Mouse (Mus musculus) hindbrain, embryonic 12.5 days (tissue): Measurements from ENCODE around the gene Sox5. TPM values are rescaled to one million over a fixed set of nuclear protein-coding genes. Genes with fewer than 3 reads are reported as not detected.

Experiments
- ATAC-seq: fragments of 200-750 bp; cut with Nextera tagmentation; 2 replicates; pipeline ENCODE4 v1.8.0; 2017; ENCODE audit warnings: moderate TSS enrichment; ENCODE audit not compliant: low FRiP score
- H3K27ac ChIP-seq: fragments of 300-500 bp; sonication (generic); 2 replicates; pipeline ENCODE4 v1.5.1; 2016; ENCODE audit warnings: mild to moderate bottlenecking
- H3K27me3 ChIP-seq: fragments of 300-500 bp; sonication (generic); 2 replicates; pipeline ENCODE4 v1.6.1; 2016; ENCODE audit warnings: mild to moderate bottlenecking
- H3K36me3 ChIP-seq: fragments of 300-500 bp; sonication (generic); 2 replicates; pipeline ENCODE4 v1.6.1; 2016; ENCODE audit warnings: mild to moderate bottlenecking
- H3K4me1 ChIP-seq: fragments of 300-500 bp; sonication (generic); 2 replicates; pipeline ENCODE4 v1.6.1; 2016
- H3K4me2 ChIP-seq: fragments of 300-500 bp; sonication (generic); replicated peaks from 2 replicates; pipeline ENCODE4 v1.6.1; 2016; ENCODE audit warnings: mild to moderate bottlenecking
- H3K4me3 ChIP-seq: fragments of 300-500 bp; sonication (generic); 2 replicates; pipeline ENCODE4 v1.5.1; 2016; ENCODE audit warnings: mild to moderate bottlenecking
- H3K9ac ChIP-seq: fragments of 300-500 bp; sonication (generic); 2 replicates; pipeline ENCODE4 v1.6.1; 2016; ENCODE audit warnings: mild to moderate bottlenecking, moderate library complexity
- H3K9me3 ChIP-seq: fragments of 300-500 bp; sonication (generic); replicated peaks from 2 replicates; pipeline ENCODE4 v1.6.1; 2016; ENCODE audit warnings: mild to moderate bottlenecking
- WGBS: fragments of 180-500 bp; shearing (Covaris S2); methylation state at CpG from one replicate; pipeline ENCODE4 v1.1.7; 2016; 5-methylcytosine and 5-hydroxymethylcytosine counted together
- polyA plus RNA-seq: library from polyadenylated mRNA; unstranded; fragments of >200 nt; fragmentation: Nextera tagmentation; extraction: Ambion mirVana; gene quantifications from 2 replicates; pipeline ENCODE4 v1.2.1, GENCODE M21; 2016

Gene Sox5
- polyA plus RNA-seq, 1 experiment from 2014 or later, result 49.1 TPM

- Histone ChIP-seq H3K9ac (no peak overlapping the region), H3K4me2 (no peak overlapping the region), H3K4me1 (peaks cover 5% of the 10 kb centered on the region; the same call in 1 of the 2 replicates), H3K4me3 (no peak overlapping the region), H3K27me3 (no peaks in the 10 kb centered on the region), H3K36me3 (no peaks in the 10 kb centered on the region), H3K9me3 (no peaks in the 10 kb centered on the region), H3K27ac (no peak overlapping the region)
- 65% methylated on average over 11 of the region's 11 CpGs for whole genome bisulfite sequencing
- ATAC-seq, result no peak
Observed at GRCm38 (mm10) chr6:144523479-144523878, 258.3 kb downstream of the Sox5 start.

GRCm38 (mm10) chr6:144518811-144519210, 263.0 kb downstream of the Sox5 start:
- H3K4me2 ChIP-seq, result no peak overlapping the region
- peaks cover 11% of the 10 kb centered on the region for H3K4me1 ChIP-seq
- no peaks in the 10 kb centered on the region for H3K9me3 ChIP-seq

DNA sequence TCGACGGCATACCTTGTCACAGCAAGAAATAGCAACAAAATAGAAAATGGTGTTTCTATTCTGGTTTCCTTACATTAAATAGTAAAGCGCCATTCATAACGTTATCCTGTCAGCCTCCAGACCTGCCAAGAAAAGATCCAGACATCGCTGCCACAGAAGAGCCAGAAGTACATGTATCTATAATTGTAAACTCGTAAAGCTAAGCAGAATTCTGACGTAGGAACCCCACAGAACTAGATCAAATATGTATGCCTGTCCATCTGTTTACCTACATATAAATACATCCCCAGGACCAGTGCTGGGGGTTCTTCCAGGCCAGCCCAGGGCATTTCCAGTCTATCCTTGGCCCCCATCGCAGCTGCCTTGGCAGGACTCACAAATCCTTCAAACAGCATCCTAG, 265.9 kb downstream of the Sox5 start:
- ATAC-seq, result no peak
- no peaks in the 10 kb centered on the region for H3K36me3 ChIP-seq
- peaks cover 12% of the 10 kb centered on the region for H3K4me1 ChIP-seq
- H3K9ac ChIP-seq, result no peak overlapping the region
- WGBS, result 95% methylated on average over 8 of the region's 8 CpGs
- no peak overlapping the region for H3K4me2 ChIP-seq
- 0 out of 2 replicates have a peak, but pooled peaks cover 6% of the 10 kb centered on the region for H3K27me3 ChIP-seq
- H3K27ac ChIP-seq, result no peak overlapping the region
- no peaks in the 10 kb centered on the region for H3K9me3 ChIP-seq
- no peak overlapping the region for H3K4me3 ChIP-seq

More at GRCm38 (mm10) chr6:144518811-144519210, 263.0 kb downstream of the Sox5 start:
- H3K4me3 ChIP-seq, result no peak overlapping the region
- 0 out of 2 replicates have a peak, but pooled peaks cover 6% of the 10 kb centered on the region for H3K27me3 ChIP-seq
- no peak overlapping the region for H3K9ac ChIP-seq
- H3K36me3 ChIP-seq, result no peaks in the 10 kb centered on the region
- no peak for ATAC-seq
- H3K27ac ChIP-seq, result no peak overlapping the region
- WGBS, result 91% methylated on average over 2 of the region's 2 CpGs

GRCm38 (mm10) chr6:144513761-144514160, 268.0 kb downstream of the Sox5 start:
- 68% methylated on average over 8 of the region's 8 CpGs for WGBS
- no peak for ATAC-seq
- H3K9ac ChIP-seq, result no peak overlapping the region
- no peaks in the 10 kb centered on the region for H3K9me3 ChIP-seq
- peaks cover 12% of the 10 kb centered on the region for H3K4me1 ChIP-seq
- H3K4me3 ChIP-seq, result no peak overlapping the region
- H3K27me3 ChIP-seq, result 0 out of 2 replicates have a peak, but pooled peaks cover 6% of the 10 kb centered on the region
- H3K4me2 ChIP-seq, result no peak overlapping the region
- no peaks in the 10 kb centered on the region for H3K36me3 ChIP-seq
- H3K27ac ChIP-seq, result no peak overlapping the region

DNA sequence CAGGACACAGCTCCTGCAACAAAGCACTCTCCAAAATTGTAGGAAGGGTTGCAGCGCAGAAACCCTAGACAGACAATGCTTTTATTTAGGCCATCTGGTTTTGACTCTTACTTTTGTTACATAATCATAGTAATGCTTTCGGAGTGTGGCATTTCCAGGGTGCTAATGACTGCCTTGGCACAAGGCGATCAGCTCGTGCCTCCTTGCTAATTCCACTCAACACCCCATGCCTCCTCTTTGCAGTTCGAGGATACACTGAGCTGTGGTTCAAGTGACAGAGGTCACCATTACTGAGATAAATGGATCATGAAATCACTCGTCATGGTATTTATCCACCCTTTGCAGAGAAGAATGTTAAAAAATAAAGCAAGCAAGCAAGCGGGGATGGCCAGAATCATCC, 269.9 kb downstream of the Sox5 start:
- H3K27ac ChIP-seq, result no peak overlapping the region
- H3K4me1 ChIP-seq, result peaks cover 12% of the 10 kb centered on the region
- 0 out of 2 replicates have a peak, but pooled peaks cover 6% of the 10 kb centered on the region for H3K27me3 ChIP-seq
- H3K9ac ChIP-seq, result no peak overlapping the region
- no peaks in the 10 kb centered on the region for H3K9me3 ChIP-seq
- H3K4me3 ChIP-seq, result no peak overlapping the region
- no peaks in the 10 kb centered on the region for H3K36me3 ChIP-seq
- no peak for ATAC-seq
- 60% methylated on average over 7 of the region's 7 CpGs for WGBS
- no peak overlapping the region for H3K4me2 ChIP-seq

DNA sequence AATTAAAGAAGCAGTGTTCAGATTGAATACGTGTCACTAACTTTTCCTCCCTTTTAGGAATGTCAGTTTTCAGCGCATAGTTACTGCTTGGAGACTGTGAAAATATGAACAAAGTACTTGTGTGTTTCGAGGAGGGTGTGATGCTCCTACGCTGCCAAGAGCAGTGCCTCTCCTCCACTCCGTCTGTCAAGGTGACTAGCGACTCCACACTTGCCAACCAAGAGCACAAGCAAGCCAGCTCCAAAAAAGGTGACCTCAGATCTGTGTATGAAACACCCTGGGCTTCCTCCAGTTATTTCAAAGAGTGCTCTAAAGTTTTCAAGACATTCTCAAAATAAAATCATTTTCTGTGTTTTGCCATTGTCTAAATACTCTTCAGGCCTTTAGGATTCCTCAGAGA, 271.6 kb downstream of the Sox5 start:
- Histone ChIP-seq H3K36me3 (no peaks in the 10 kb centered on the region), H3K4me1 (peaks cover 12% of the 10 kb centered on the region), H3K4me3 (no peak overlapping the region), H3K27ac (no peak overlapping the region), H3K27me3 (0 out of 2 replicates have a peak, but pooled peaks cover 3% of the 10 kb centered on the region), H3K9ac (no peak overlapping the region), H3K4me2 (no peak overlapping the region), H3K9me3 (no peaks in the 10 kb centered on the region)
- WGBS, result 87% methylated on average over 6 of the region's 6 CpGs
- ATAC-seq, result no peak

GRCm38 (mm10) chr6:144504197-144504551, 277.6 kb downstream of the Sox5 start:
- peaks cover 12% of the 10 kb centered on the region; the same call in 1 of the 2 replicates for H3K4me1 ChIP-seq
- H3K9me3 ChIP-seq, result no peaks in the 10 kb centered on the region
- H3K27me3 ChIP-seq, result no peaks in the 10 kb centered on the region
- H3K9ac ChIP-seq, result no peak overlapping the region
- H3K36me3 ChIP-seq, result no peaks in the 10 kb centered on the region
- H3K4me2 ChIP-seq, result no peak overlapping the region
- 74% methylated on average over 5 of the region's 5 CpGs for WGBS
- no peak for ATAC-seq
- no peak overlapping the region for H3K4me3 ChIP-seq
- H3K27ac ChIP-seq, result peak overlapping the region; percentile 50; the same call in 1 of the 2 replicates

- H3K4me2 ChIP-seq, result no peak overlapping the region
- H3K36me3 ChIP-seq, result no peaks in the 10 kb centered on the region
- H3K9me3 ChIP-seq, result no peaks in the 10 kb centered on the region
- no peaks in the 10 kb centered on the region for H3K27me3 ChIP-seq
- peak; percentile 58; the same call in 1 of the 2 replicates for ATAC-seq
- WGBS, result 45% methylated on average over 11 of the region's 11 CpGs
- H3K27ac ChIP-seq, result peak overlapping the region; percentile 50; the same call in 1 of the 2 replicates
- peaks cover 12% of the 10 kb centered on the region; the same call in 1 of the 2 replicates for H3K4me1 ChIP-seq
- no peak overlapping the region for H3K4me3 ChIP-seq
- H3K9ac ChIP-seq, result no peak overlapping the region
Observed at GRCm38 (mm10) chr6:144503399-144504196, 278.2 kb downstream of the Sox5 start.

DNA sequence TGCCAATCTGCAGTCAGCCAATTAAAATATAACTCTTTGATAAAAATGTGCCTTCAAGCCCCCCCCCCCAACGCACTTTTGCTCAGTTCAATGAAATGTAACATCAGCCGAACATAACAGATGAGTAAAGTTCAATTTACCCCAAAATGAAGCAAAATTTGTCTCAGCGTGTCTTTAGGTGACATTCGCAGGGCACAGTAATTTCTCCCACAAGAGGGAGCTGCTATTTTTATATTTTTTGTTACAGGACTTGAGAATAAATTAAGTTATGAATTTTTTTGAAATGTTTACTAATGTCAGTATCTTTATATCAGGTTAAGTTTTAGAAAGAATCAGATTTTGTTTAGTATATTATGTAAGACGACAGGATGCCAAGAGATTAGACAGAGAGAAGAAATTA, 280.3 kb downstream of the Sox5 start:
- H3K27me3 ChIP-seq, result no peaks in the 10 kb centered on the region
- no peaks in the 10 kb centered on the region for H3K9me3 ChIP-seq
- H3K36me3 ChIP-seq, result no peaks in the 10 kb centered on the region
- WGBS, result 88% methylated on average over 5 of the region's 5 CpGs
- no peak overlapping the region for H3K4me2 ChIP-seq
- H3K4me3 ChIP-seq, result no peak overlapping the region
- H3K4me1 ChIP-seq, result peaks cover 12% of the 10 kb centered on the region; the same call in 1 of the 2 replicates
- H3K27ac ChIP-seq, result no peak overlapping the region
- no peak overlapping the region for H3K9ac ChIP-seq
- ATAC-seq, result no peak

GRCm38 (mm10) chr6:144498177-144498576, 283.6 kb downstream of the Sox5 start:
- Histone ChIP-seq H3K9me3 (no peaks in the 10 kb centered on the region), H3K4me3 (no peak overlapping the region), H3K27me3 (no peaks in the 10 kb centered on the region), H3K9ac (no peak overlapping the region), H3K27ac (no peak overlapping the region), H3K4me2 (no peak overlapping the region), H3K4me1 (peaks cover 3% of the 10 kb centered on the region; the same call in 1 of the 2 replicates), H3K36me3 (no peaks in the 10 kb centered on the region)
- 94% methylated on average over 5 of the region's 5 CpGs for WGBS
- ATAC-seq, result no peak

DNA sequence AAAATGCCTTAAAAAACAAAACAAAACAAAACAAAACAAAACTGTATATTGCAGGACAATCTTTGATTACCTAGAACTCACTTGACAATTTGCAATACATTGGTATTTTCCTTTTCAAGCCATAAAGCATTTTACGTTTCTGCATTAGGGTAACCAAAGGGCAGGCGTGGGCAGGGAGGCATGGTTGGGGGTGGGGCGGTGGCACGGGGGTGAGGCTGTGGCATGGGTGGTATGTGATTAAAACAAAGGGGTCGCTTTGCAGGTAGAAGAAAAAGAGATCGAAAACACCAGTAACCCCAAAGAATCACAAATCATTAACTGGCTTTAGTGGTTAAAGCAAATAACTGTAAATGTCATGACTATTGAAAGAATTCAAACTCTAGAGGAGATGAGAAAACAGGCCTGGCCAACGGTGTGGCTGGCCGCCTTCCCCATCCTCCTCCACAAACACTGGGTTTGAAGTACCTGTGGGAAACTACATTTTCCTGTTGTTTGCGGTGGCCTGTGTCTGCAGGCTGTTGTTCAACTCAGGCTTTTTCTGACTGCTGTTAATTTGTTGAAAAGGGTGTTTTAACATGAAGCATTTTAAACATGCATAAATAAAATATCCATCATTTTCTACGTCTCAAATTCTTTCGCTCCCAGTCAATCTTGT, 289.9 kb downstream of the Sox5 start:
- Histone ChIP-seq H3K4me1 (no peaks in the 10 kb centered on the region), H3K36me3 (no peaks in the 10 kb centered on the region), H3K9ac (no peak overlapping the region), H3K9me3 (peaks cover 13% of the 10 kb centered on the region), H3K4me3 (no peak overlapping the region), H3K27ac (no peak overlapping the region), H3K4me2 (no peak overlapping the region), H3K27me3 (no peaks in the 10 kb centered on the region)
- WGBS, result 77% methylated on average over 11 of the region's 11 CpGs
- ATAC-seq, result no peak

GRCm38 (mm10) chr6:144490896-144491295, 290.9 kb downstream of the Sox5 start:
- Histone ChIP-seq H3K36me3 (no peaks in the 10 kb centered on the region), H3K9me3 (peaks cover 20% of the 10 kb centered on the region), H3K9ac (no peak overlapping the region), H3K27ac (no peak overlapping the region), H3K27me3 (no peaks in the 10 kb centered on the region), H3K4me2 (no peak overlapping the region), H3K4me3 (no peak overlapping the region), H3K4me1 (no peaks in the 10 kb centered on the region)
- 93% methylated on average over 5 of the region's 5 CpGs for WGBS
- ATAC-seq, result no peak
